Mouse (Mus musculus) kidney, adult 2 months (tissue): ENCODE data around the gene Bphl.

Source experiments
- CTCF ChIP-seq: fragments of 200-500 bp; conservative IDR thresholded peaks from 2 replicates; pipeline ENCODE4 v1.5.1; 2011; ENCODE audit warnings: low read depth, mild to moderate bottlenecking, control low read depth, low read length, moderate library complexity, mixed read lengths; ENCODE audit not compliant: insufficient read depth, insufficient read length
- POLR2A ChIP-seq: fragments of 200-500 bp; IDR thresholded peaks from one replicate; pipeline ENCODE4 v1.6.1; 2011; ENCODE audit warnings: low read depth, low read length, control low read depth

DNA sequence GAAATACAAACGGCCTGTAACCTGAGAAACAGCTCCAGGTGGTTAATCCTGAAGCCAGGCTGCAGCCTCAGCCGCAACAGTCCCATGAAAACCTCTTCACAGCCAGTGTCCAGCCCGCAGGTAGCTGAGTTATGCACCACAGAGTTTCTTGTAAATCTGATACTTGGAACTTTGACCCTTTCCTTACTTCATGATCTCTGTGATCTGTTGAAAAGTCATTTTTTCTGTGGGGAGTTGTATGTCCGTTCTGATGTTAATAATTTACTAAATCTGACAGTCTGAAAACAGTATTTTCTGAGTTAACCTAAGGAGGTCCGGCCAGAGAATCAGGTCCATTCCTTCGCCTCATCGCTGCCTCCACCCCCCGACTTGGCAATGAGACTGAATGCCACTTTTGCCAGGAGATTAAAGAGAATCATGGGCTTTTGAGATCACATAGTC, 1.5 kb downstream of the Bphl start:
- TF ChIP-seq CTCF (no peak), POLR2A (peak; percentile 38)
